Mouse (Mus musculus): ENCODE measurements around the gene C2cd3.

GRCm38 (mm10) chr7:100429911-100430310 lies 57.9 kb downstream of the C2cd3 start:
- no peak for TF ChIP-seq CTCF (conservative IDR thresholded peaks at IDR 0.05; ENCODE audit: low read length)
- no peak for TF ChIP-seq NANOG (IDR thresholded peaks at IDR 0.05; ENCODE audit: borderline replicate concordance, low read length)
- TF ChIP-seq POU5F1 (IDR thresholded peaks at IDR 0.05; ENCODE audit: borderline replicate concordance, low read length): no peak
